Mouse (Mus musculus): ENCODE measurements around the gene Sel1l. TPM values are rescaled to one million over a fixed set of nuclear protein-coding genes. Genes with fewer than 3 reads are reported as not detected.
A peak's percentile ranks its signal among the peaks of the same experiment; 100 is the strongest.

Sel1l gene
- polyA plus RNA-seq (2014; fragmentation: Nextera tagmentation; extraction: Ambion mirVana): 85.8 and 89.3 TPM in 2 replicates

DNA sequence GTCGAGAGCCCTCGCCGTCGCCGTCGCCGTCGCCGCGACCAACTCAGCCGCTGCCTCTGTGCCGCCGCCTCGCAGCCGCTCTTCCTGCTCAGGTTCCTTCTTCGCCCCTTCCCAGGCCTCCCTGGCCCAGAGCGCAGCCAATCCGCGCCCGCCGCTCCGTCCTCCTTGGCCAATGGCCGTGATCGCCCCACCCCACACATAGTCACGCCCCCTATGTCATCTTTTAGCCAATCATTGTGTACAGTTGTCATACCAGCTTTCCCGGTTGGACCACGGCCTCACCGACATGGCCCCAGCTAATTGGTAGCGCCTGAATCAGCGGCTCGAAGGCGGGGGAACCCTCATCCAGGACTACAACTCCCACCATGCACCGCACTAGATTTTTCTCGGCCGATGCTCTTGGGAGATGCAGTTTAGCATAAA lies at the start of gene Sel1l:
Sel1l (minus strand) TSS at position 113 of the 423 bp plus-strand sequence.
- Histone ChIP-seq H3K27ac (ENCODE audit: low read depth, low read length) (no peak within 1 kb of the TSS), H3K9ac (ENCODE audit: low read depth, low read length) (peak within 1 kb of the TSS; percentile 89), H3K36me3 (ENCODE audit: control insufficient read depth, insufficient read depth, low read length) (no peaks in the 10 kb centered on the region; the same call in 1 of the 2 replicates), H3K4me1 (ENCODE audit: control insufficient read depth, insufficient read depth, low read length) (peaks cover 11% of the 10 kb centered on the region; the same call in 1 of the 2 replicates), H3K4me2 (replicated peaks; ENCODE audit: low read depth, low read length) (peak within 1 kb of the TSS; percentile 95), H3K4me3 (ENCODE audit: low read length) (peak within 1 kb of the TSS; percentile 84), H3K9me3 (ENCODE audit: control insufficient read depth, low read length) (no peaks in the 10 kb centered on the region), H3K27me3 (ENCODE audit: control insufficient read depth, insufficient read depth, low read length) (no peaks in the 10 kb centered on the region)
- peak; percentile 100 for ATAC-seq (ENCODE audit: low FRiP score, low TSS enrichment)
- under 1% methylated on average over 35 of the region's 35 CpGs for WGBS

- no peaks in the 10 kb centered on the region for H3K27me3 ChIP-seq (ENCODE audit: control insufficient read depth, insufficient read depth, low read length)
- H3K4me3 ChIP-seq (ENCODE audit: low read length): no peak overlapping the region
- 80% methylated on average over 9 of the region's 9 CpGs for WGBS
- ATAC-seq (ENCODE audit: low FRiP score, low TSS enrichment): no peak
- no peak overlapping the region for H3K4me2 ChIP-seq (replicated peaks; ENCODE audit: low read depth, low read length)
- no peaks in the 10 kb centered on the region for H3K36me3 ChIP-seq (ENCODE audit: control insufficient read depth, insufficient read depth, low read length)
- H3K9me3 ChIP-seq (ENCODE audit: control insufficient read depth, low read length): no peaks in the 10 kb centered on the region
- H3K9ac ChIP-seq (ENCODE audit: low read depth, low read length): no peak overlapping the region
- H3K4me1 ChIP-seq (ENCODE audit: control insufficient read depth, insufficient read depth, low read length): no peaks in the 10 kb centered on the region
- H3K27ac ChIP-seq (ENCODE audit: low read depth, low read length): no peak overlapping the region
Measured at GRCm38 (mm10) chr12:91892622-91893560, 43.9 kb upstream of the Sel1l start.

DNA sequence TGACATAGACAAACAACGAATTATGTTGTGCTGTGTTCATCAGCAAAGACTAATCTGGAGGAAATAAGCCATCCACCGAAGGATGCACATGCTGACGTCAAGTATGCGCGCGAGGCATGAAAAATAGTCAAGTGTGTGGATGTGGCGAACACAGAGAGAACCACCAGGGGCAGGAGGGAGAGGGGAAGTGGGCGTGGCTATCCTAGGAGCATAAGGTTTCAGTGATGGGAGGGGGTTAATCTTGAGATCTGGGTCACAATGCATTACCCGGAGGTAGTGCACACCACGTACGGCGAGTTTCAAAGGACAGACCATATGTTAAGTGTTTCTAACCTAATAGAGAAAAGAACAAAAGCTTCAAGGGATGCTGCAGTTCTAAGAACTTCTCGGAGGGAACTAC lies 31.5 kb upstream of the Sel1l start:
- Histone ChIP-seq H3K4me3 (ENCODE audit: low read length) (no peak overlapping the region), H3K36me3 (ENCODE audit: control insufficient read depth, insufficient read depth, low read length) (no peaks in the 10 kb centered on the region), H3K9me3 (ENCODE audit: control insufficient read depth, low read length) (no peaks in the 10 kb centered on the region), H3K27ac (ENCODE audit: low read depth, low read length) (no peak overlapping the region), H3K4me1 (ENCODE audit: control insufficient read depth, insufficient read depth, low read length) (no peaks in the 10 kb centered on the region), H3K4me2 (replicated peaks; ENCODE audit: low read depth, low read length) (no peak overlapping the region), H3K9ac (ENCODE audit: low read depth, low read length) (no peak overlapping the region), H3K27me3 (ENCODE audit: control insufficient read depth, insufficient read depth, low read length) (no peaks in the 10 kb centered on the region)
- ATAC-seq (ENCODE audit: low FRiP score, low TSS enrichment): no peak
- 72% methylated on average over 13 of the region's 13 CpGs for WGBS

GRCm38 (mm10) chr12:91878912-91879250 lies 29.9 kb upstream of the Sel1l start:
- H3K4me3 ChIP-seq (ENCODE audit: low read length): no peak overlapping the region
- no peak overlapping the region for H3K9ac ChIP-seq (ENCODE audit: low read depth, low read length)
- H3K36me3 ChIP-seq (ENCODE audit: control insufficient read depth, insufficient read depth, low read length): no peaks in the 10 kb centered on the region
- ATAC-seq (ENCODE audit: low FRiP score, low TSS enrichment): no peak
- WGBS: 68% methylated on average over 8 of the region's 8 CpGs
- no peak overlapping the region for H3K27ac ChIP-seq (ENCODE audit: low read depth, low read length)
- no peak overlapping the region for H3K4me2 ChIP-seq (replicated peaks; ENCODE audit: low read depth, low read length)
- H3K4me1 ChIP-seq (ENCODE audit: control insufficient read depth, insufficient read depth, low read length): no peaks in the 10 kb centered on the region
- H3K27me3 ChIP-seq (ENCODE audit: control insufficient read depth, insufficient read depth, low read length): no peaks in the 10 kb centered on the region
- no peaks in the 10 kb centered on the region for H3K9me3 ChIP-seq (ENCODE audit: control insufficient read depth, low read length)

GRCm38 (mm10) chr12:91878056-91878911 lies 29.3 kb upstream of the Sel1l start:
- Histone ChIP-seq H3K4me1 (ENCODE audit: control insufficient read depth, insufficient read depth, low read length) (no peaks in the 10 kb centered on the region), H3K36me3 (ENCODE audit: control insufficient read depth, insufficient read depth, low read length) (no peaks in the 10 kb centered on the region), H3K27ac (ENCODE audit: low read depth, low read length) (no peak overlapping the region), H3K4me2 (replicated peaks; ENCODE audit: low read depth, low read length) (no peak overlapping the region), H3K4me3 (ENCODE audit: low read length) (no peak overlapping the region), H3K9me3 (ENCODE audit: control insufficient read depth, low read length) (no peaks in the 10 kb centered on the region), H3K9ac (ENCODE audit: low read depth, low read length) (no peak overlapping the region), H3K27me3 (ENCODE audit: control insufficient read depth, insufficient read depth, low read length) (no peaks in the 10 kb centered on the region)
- no peak for ATAC-seq (ENCODE audit: low FRiP score, low TSS enrichment)
- 77% methylated on average over 21 of the region's 21 CpGs for WGBS

- Histone ChIP-seq H3K9me3 (ENCODE audit: control insufficient read depth, low read length) (no peaks in the 10 kb centered on the region), H3K4me1 (ENCODE audit: control insufficient read depth, insufficient read depth, low read length) (no peaks in the 10 kb centered on the region), H3K27ac (ENCODE audit: low read depth, low read length) (no peak overlapping the region), H3K36me3 (ENCODE audit: control insufficient read depth, insufficient read depth, low read length) (no peaks in the 10 kb centered on the region), H3K27me3 (ENCODE audit: control insufficient read depth, insufficient read depth, low read length) (no peaks in the 10 kb centered on the region), H3K9ac (ENCODE audit: low read depth, low read length) (no peak overlapping the region), H3K4me3 (ENCODE audit: low read length) (no peak overlapping the region), H3K4me2 (replicated peaks; ENCODE audit: low read depth, low read length) (no peak overlapping the region)
- ATAC-seq (ENCODE audit: low FRiP score, low TSS enrichment): no peak
- 49% methylated on average over 5 of the region's 5 CpGs for WGBS
Measured at GRCm38 (mm10) chr12:91877646-91878045, 28.7 kb upstream of the Sel1l start.

DNA sequence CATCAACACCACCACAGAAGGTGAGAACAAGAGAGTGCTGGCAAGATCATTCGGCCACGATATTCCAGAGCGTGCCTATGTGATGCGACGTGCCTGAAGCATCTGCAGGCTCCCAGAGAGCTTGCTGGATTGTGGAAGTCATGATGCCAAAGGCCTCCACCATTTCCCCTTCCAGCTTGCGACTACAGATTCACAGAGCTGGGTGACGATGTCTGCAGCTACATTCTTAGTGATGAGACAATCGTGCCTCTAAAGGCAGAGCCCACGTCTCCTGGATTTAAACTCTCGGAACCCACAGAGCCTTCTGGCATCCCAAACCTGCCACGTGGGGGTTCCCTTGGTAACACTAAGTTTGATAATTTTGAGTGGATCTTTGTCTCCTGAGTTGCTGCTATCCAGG lies 21.7 kb upstream of the Sel1l start:
- Histone ChIP-seq H3K36me3 (ENCODE audit: control insufficient read depth, insufficient read depth, low read length) (no peaks in the 10 kb centered on the region), H3K4me2 (replicated peaks; ENCODE audit: low read depth, low read length) (no peak overlapping the region), H3K4me1 (ENCODE audit: control insufficient read depth, insufficient read depth, low read length) (no peaks in the 10 kb centered on the region), H3K9ac (ENCODE audit: low read depth, low read length) (no peak overlapping the region), H3K27ac (ENCODE audit: low read depth, low read length) (no peak overlapping the region), H3K9me3 (ENCODE audit: control insufficient read depth, low read length) (no peaks in the 10 kb centered on the region), H3K27me3 (ENCODE audit: control insufficient read depth, insufficient read depth, low read length) (no peaks in the 10 kb centered on the region), H3K4me3 (ENCODE audit: low read length) (no peak overlapping the region)
- WGBS: 89% methylated on average over 11 of the region's 11 CpGs
- no peak for ATAC-seq (ENCODE audit: low FRiP score, low TSS enrichment)

DNA sequence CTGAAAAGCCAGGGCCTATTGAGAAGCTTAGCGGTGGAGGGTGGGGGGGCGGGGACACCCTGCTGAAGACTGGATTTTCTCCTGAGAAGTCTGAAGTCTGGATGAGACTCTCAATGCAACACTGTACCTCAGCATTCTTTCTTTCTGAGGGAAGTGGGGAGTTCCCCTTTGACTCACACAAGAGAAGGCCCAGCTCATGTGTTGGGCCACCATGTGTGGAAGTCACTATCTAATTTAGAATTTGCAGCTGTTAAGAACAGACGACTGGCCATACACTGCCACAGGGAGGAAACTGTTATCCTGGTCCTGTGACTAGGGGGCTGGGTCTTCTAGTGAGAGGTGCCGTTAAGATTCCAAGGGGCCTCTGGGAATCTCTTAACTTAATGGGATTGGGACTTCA lies 20.4 kb upstream of the Sel1l start:
- no peaks in the 10 kb centered on the region for H3K9me3 ChIP-seq (ENCODE audit: control insufficient read depth, low read length)
- no peak overlapping the region for H3K9ac ChIP-seq (ENCODE audit: low read depth, low read length)
- 66% methylated on average over 4 of the region's 4 CpGs for WGBS
- no peaks in the 10 kb centered on the region for H3K4me1 ChIP-seq (ENCODE audit: control insufficient read depth, insufficient read depth, low read length)
- H3K4me3 ChIP-seq (ENCODE audit: low read length): no peak overlapping the region
- H3K27me3 ChIP-seq (ENCODE audit: control insufficient read depth, insufficient read depth, low read length): no peaks in the 10 kb centered on the region
- H3K36me3 ChIP-seq (ENCODE audit: control insufficient read depth, insufficient read depth, low read length): no peaks in the 10 kb centered on the region
- no peak overlapping the region for H3K4me2 ChIP-seq (replicated peaks; ENCODE audit: low read depth, low read length)
- H3K27ac ChIP-seq (ENCODE audit: low read depth, low read length): no peak overlapping the region
- no peak for ATAC-seq (ENCODE audit: low FRiP score, low TSS enrichment)

DNA sequence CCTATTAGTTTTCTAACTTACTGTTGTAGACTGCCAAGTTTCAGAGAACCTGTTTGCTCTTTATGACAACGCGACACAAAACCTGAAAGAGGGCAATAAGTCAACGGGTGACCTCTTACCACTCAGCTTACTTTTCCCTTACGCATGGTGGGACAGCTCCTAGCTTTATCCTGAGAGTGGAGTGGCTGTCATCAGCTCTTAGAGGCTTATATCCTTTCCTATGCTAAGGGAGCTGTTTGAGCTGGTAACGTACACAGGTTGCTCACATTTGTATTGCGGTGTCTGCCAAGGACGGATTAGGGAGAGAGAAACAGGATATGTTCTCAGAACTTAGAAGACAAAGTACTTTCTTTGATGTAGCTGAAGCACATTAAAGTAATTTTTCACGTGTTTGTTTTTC lies 5.4 kb upstream of the Sel1l start:
- 53% methylated on average over 8 of the region's 8 CpGs for WGBS
- no peaks in the 10 kb centered on the region for H3K4me1 ChIP-seq (ENCODE audit: control insufficient read depth, insufficient read depth, low read length)
- no peak overlapping the region for H3K4me2 ChIP-seq (replicated peaks; ENCODE audit: low read depth, low read length)
- H3K9ac ChIP-seq (ENCODE audit: low read depth, low read length): no peak overlapping the region
- H3K27me3 ChIP-seq (ENCODE audit: control insufficient read depth, insufficient read depth, low read length): no peaks in the 10 kb centered on the region
- no peak overlapping the region for H3K27ac ChIP-seq (ENCODE audit: low read depth, low read length)
- ATAC-seq (ENCODE audit: low FRiP score, low TSS enrichment): no peak
- H3K36me3 ChIP-seq (ENCODE audit: control insufficient read depth, insufficient read depth, low read length): no peaks in the 10 kb centered on the region
- H3K4me3 ChIP-seq (ENCODE audit: low read length): no peak overlapping the region
- no peaks in the 10 kb centered on the region for H3K9me3 ChIP-seq (ENCODE audit: control insufficient read depth, low read length)

Measured in kidney, embryonic 14.5 days (tissue).